Mouse (Mus musculus) CH12.LX (cell line): ENCODE results near the gene Hipk2.

Experiments used
- CHD1 ChIP-seq: IDR thresholded peaks from 2 replicates; pipeline ENCODE4 v1.6.1; 2012; ENCODE audit warnings: low read depth, low read length, improper control_type of control experiment, inconsistent platforms
- CTCF ChIP-seq, 2 experiments: IDR thresholded peaks in 1 of 2; conservative IDR thresholded peaks in 1 of 2; 2 replicates each; pipeline ENCODE4 v1.5.1; 2011 to 2012; ENCODE audit warnings: low read depth in 2 of 2, low read length in 2 of 2, improper control_type of control experiment in 1 of 2, inconsistent platforms in 1 of 2, mild to moderate bottlenecking in 1 of 2, moderate library complexity in 1 of 2
- ETS1 ChIP-seq: conservative IDR thresholded peaks from 2 replicates; pipeline ENCODE4 v1.6.1; 2012; ENCODE audit warnings: low read depth, mild to moderate bottlenecking, inconsistent platforms, low read length, improper control_type of control experiment, moderate library complexity
- GABPA ChIP-seq: IDR thresholded peaks from 2 replicates; pipeline ENCODE4 v1.6.1; 2012; ENCODE audit warnings: low read depth, low read length, improper control_type of control experiment, inconsistent platforms; ENCODE audit not compliant: insufficient replicate concordance
- HCFC1 ChIP-seq: IDR thresholded peaks from 2 replicates; pipeline ENCODE4 v1.6.1; 2012; ENCODE audit warnings: low read depth, mild to moderate bottlenecking, inconsistent platforms, low read length, improper control_type of control experiment
- MAX ChIP-seq: IDR thresholded peaks from 2 replicates; pipeline ENCODE4 v1.6.1; 2011; ENCODE audit warnings: low read length, improper control_type of control experiment
- MAZ ChIP-seq: IDR thresholded peaks from 2 replicates; pipeline ENCODE4 v1.6.1; 2012; ENCODE audit warnings: low read depth, mild to moderate bottlenecking, inconsistent platforms, low read length, improper control_type of control experiment, moderate library complexity
- MEF2A ChIP-seq: IDR thresholded peaks from 2 replicates; pipeline ENCODE4 v1.6.1; 2014; ENCODE audit warnings: low read depth, mild to moderate bottlenecking, inconsistent platforms, low read length, improper control_type of control experiment, borderline replicate concordance
- POLR2A ChIP-seq: IDR thresholded peaks from 2 replicates; pipeline ENCODE4 v1.6.1; 2011; ENCODE audit warnings: low read depth, mild to moderate bottlenecking, improper control_type of control experiment, low read length
- RAD21 ChIP-seq: IDR thresholded peaks from 2 replicates; pipeline ENCODE4 v1.6.1; 2011; ENCODE audit warnings: low read depth, mild to moderate bottlenecking, low read length, improper control_type of control experiment, moderate library complexity
- TCF12 ChIP-seq: IDR thresholded peaks from 2 replicates; pipeline ENCODE4 v1.6.1; 2014; ENCODE audit warnings: low read depth, mild to moderate bottlenecking, inconsistent platforms, low read length, improper control_type of control experiment
- UBTF ChIP-seq: IDR thresholded peaks from 2 replicates; pipeline ENCODE4 v1.6.1; 2012; ENCODE audit warnings: low read depth, mild to moderate bottlenecking, inconsistent platforms, low read length, improper control_type of control experiment, moderate library complexity
- USF2 ChIP-seq: conservative IDR thresholded peaks from 2 replicates; pipeline ENCODE4 v1.6.1; 2011; ENCODE audit warnings: low read depth, low read length, improper control_type of control experiment
- ZMIZ1 ChIP-seq: IDR thresholded peaks from 2 replicates; pipeline ENCODE4 v1.6.1; 2012; ENCODE audit warnings: low read depth, mild to moderate bottlenecking, inconsistent platforms, low read length, improper control_type of control experiment

DNA sequence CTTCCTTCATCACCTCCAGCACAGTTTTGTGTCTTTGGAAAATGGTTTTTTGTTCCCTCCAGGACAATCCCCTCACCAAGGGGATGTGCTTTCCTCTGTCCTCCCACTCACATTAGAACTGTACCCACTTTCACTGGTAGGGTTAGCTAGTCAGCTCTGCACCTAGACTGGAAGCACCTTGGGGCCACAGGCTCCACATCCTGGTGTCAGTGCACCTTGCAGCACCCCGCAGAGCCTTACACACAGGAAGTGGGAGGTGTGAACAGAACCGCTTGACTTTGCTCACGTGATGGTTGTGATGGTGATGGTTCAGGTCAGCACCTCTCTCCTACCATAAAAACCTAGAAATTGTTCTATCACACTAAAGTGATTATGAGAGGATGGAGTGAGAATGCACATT lies 116.8 kb downstream of the Hipk2 start:
- TF ChIP-seq CTCF (conservative IDR thresholded peaks at IDR 0.05 in 1 of 2, IDR thresholded peaks at IDR 0.05 in 1 of 2; ENCODE audit: low read depth in 2 of 2, low read length in 2 of 2) (no peak), RAD21 (no peak), USF2 (no peak), ETS1 (no peak), GABPA (no peak), TCF12 (no peak), HCFC1 (no peak), MAX (no peak), POLR2A (no peak), ZMIZ1 (no peak), MAZ (no peak), UBTF (no peak), MEF2A (no peak), CHD1 (no peak)
